Mouse (Mus musculus) neutrophil, adult 83 days (primary cell): Measurements from ENCODE around the gene Ttc7. TPM values are rescaled to one million over a fixed set of nuclear protein-coding genes. Genes with fewer than 3 reads are reported as not detected.

ENCODE experiments used
- total RNA-seq, 2 experiments: library from RNA; stranded (reverse); gene quantifications; one replicate each; pipeline ENCODE4 v1.2.4; 2023

Gene Ttc7
- 100 to 1,000 TPM; 144 to 156 TPM for total RNA-seq

DNA sequence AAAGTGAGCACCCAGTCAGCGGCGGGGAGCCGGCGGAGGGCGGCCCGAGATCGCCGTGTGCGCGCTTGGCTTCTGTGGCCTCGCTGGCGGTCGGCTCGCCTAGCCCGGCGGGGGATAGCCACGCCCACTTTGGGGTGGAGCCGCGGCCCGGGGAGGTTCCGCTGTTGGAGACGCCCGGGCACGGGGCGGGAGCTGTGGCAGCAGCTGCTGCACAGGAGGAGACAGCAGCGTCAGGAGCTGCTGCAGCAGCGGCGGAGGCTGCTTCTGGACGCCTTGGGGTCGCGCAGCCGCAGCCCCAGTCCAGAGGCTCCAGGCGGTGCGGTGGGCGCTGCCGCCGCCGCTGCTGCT lies at the start of gene Ttc7:
Ttc7 (plus strand) TSS at position 181 of the 348 bp plus-strand sequence.

DNA sequence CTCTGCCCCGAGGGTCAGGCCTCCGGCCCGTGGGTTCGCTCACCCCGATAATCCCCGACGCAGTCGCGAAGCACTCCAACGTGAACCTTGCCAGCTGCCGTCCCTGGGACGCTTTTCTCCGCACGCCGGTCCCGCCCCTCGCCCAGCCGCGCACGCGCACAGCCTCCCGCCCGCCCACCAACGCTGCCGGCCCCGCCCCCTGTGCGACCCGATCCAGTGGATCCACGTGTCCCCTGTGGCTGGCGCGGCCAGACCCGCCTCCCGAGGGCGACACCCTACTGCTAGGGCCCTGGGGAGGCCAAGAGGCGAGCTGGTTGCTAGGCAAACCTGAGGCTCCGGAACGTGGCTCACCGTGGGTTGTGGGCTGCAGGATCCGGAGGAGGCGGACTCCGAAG lies 16.9 kb upstream of the Ttc7 start, which contains the start of gene Mcfd2:
Mcfd2 (minus strand) TSS at position 144 of the 395 bp plus-strand sequence.

DNA sequence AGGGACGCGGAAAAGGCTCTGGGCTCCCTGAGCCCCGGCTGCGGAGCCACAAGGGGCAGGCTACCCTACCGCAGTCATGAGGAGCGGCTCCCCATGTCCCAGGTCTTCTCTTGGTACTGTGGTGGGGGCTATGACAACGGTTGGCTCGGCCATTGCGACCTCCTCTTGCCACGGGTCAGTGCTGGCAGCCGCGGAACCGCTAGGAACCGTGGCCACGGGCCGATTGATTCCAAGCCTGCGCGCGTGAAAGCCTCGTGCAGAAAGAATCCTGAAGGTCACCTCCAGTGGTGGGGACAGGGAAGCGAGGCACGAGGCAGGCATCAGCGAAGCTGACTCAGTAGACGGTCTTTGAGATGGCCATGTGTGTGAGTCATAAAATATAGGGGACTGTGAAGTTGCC lies 144.8 kb downstream of the Ttc7 start, which contains the start of gene Stpg4:
Stpg4 (minus strand) TSS at position 231 of the 400 bp plus-strand sequence.

Other genes with a start within 250 kb of the Ttc7 start
- 1 to 10 TPM; 5.5 to 5.7 TPM for gene Socs5, start 175.2 kb upstream of the Ttc7 start, total RNA-seq
- gene Mcfd2, start 17.0 kb upstream of the Ttc7 start, total RNA-seq = 10 to 100 TPM; 23.2 to 25.4 TPM
- gene Stpg4, start 144.9 kb downstream of the Ttc7 start, total RNA-seq = 1 to 10 TPM in 1 of 2 experiments, under 1 TPM in 1; 0.84 to 1.3 TPM
- gene Calm2, start 164.0 kb downstream of the Ttc7 start, total RNA-seq = 100 to 1,000 TPM; 416 to 441 TPM